Mouse (Mus musculus) c-Kit-positive CD71-negative TER-119-negative erythroid progenitor cells, embryonic 14.5 days (primary cell): ENCODE measurements around the gene Hadh.

Experiments used
- DNase-seq: peaks from one replicate; pipeline ENCODE4 v3.0.0-alpha.2; 2013; ENCODE audit warnings: low read depth

Hadh gene

GRCm38 (mm10) chr3:131214841-131215240, 57.1 kb downstream of the Hadh start:
- no peak for DNase-seq

- no peak for DNase-seq
Measured at GRCm38 (mm10) chr3:131214060-131214658, 57.7 kb downstream of the Hadh start.

GRCm38 (mm10) chr3:131212200-131212599, 59.7 kb downstream of the Hadh start:
- DNase-seq = no peak

- peak; percentile 56 for DNase-seq
Measured at GRCm38 (mm10) chr3:131208265-131208891, 63.5 kb downstream of the Hadh start.

- DNase-seq = no peak
Measured at GRCm38 (mm10) chr3:131207846-131208245, 64.1 kb downstream of the Hadh start.

- DNase-seq = no peak
Measured at GRCm38 (mm10) chr3:131202311-131202710, 69.6 kb downstream of the Hadh start.

GRCm38 (mm10) chr3:131199590-131200288, 72.2 kb downstream of the Hadh start:
- DNase-seq = no peak

GRCm38 (mm10) chr3:131198991-131199390, 72.9 kb downstream of the Hadh start:
- no peak for DNase-seq

- no peak for DNase-seq
Measured at GRCm38 (mm10) chr3:131196507-131197019, 75.3 kb downstream of the Hadh start.

- DNase-seq = no peak
Measured at GRCm38 (mm10) chr3:131196050-131196449, 75.9 kb downstream of the Hadh start.

GRCm38 (mm10) chr3:131191454-131191853, 80.4 kb downstream of the Hadh start:
- DNase-seq = no peak

GRCm38 (mm10) chr3:131190671-131191367, 81.1 kb downstream of the Hadh start:
- DNase-seq = no peak

GRCm38 (mm10) chr3:131190239-131190638, 81.7 kb downstream of the Hadh start:
- no peak for DNase-seq

GRCm38 (mm10) chr3:131186193-131186592, 85.7 kb downstream of the Hadh start:
- no peak for DNase-seq
